Mouse (Mus musculus): Measurements from ENCODE around the gene Cstl1. TPM values are rescaled to one million over a fixed set of nuclear protein-coding genes. Genes with fewer than 3 reads are reported as not detected.

The Cstl1 gene
- 0.40 and 0.70 TPM in 2 replicates for polyA plus RNA-seq (2012; rRNA removed)

DNA sequence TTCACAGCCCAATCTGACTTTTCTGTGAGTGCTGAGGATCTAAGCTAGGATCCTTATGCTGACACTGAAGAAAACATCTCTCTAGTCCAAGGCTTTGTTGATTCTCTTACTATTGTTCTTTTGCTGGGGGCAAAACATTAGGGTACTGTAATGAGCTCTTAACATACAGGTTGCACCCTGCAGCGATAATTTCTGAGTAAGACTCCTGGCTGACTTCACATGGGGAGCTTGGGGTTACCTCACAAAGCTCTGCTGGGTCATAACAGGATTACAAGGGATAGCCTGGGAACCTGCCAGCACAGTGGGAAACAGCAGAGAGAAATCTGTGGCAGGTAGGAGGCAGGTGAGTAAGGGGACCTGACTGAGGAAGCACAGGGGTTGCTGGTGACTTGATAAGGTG, at the start of gene Cstl1:
Gene Cstl1 (plus strand): TSS at position 301 of the 400 bp plus-strand sequence.
- no peaks in the 10 kb centered on the region for H3K4me1 ChIP-seq (ENCODE audit: control insufficient read depth, insufficient read depth, low read length)

DNA sequence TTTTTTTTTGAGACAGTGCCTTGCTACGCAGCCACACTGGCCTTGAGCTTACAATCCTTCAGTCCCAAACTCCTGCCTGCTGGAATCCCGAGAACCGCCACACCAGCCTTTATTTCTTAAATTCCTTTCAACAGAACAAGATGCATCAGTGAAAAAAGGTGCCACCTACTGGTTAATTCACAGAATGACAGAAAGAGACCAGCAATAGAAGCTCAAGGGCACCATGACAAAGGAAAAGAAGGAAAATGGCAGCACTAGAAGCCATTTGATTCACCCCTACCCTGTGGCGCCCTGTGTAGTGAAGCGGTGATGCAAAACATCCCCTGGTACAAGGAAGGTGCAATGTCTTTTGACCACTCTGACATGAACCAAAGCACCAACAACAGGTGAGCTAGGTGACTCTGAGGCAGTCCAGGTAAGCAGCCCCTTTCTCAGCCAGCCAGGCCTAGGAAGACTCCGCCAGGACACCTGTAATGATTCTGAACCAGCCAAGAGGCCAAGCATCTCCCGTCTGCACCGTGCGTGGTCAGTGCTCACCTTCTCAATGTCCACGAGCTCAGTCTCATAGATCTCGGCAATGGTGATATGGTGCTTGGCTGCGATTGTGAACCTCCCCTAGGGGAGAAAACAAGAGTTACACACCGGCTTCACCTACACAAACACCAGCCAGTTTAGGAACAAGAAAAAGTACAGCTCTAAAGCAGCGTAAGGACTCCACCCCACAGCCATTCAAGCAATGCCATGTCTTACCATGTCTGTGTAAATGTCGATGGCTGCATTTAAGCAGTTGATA, 43.6 kb upstream of the Cstl1 start:
- H3K4me1 ChIP-seq (ENCODE audit: control insufficient read depth, insufficient read depth, low read length): no peaks in the 10 kb centered on the region
- H3K27ac ChIP-seq (ENCODE audit: insufficient read depth, low read length): no peak overlapping the region
- no peak overlapping the region for H3K4me3 ChIP-seq (ENCODE audit: insufficient read depth, low read length)
- peak; percentile 20; the same call in 1 of the 2 replicates for TF ChIP-seq CTCF (IDR thresholded peaks at IDR 0.05; ENCODE audit: extremely low read depth, insufficient read depth, low read length)
- TF ChIP-seq POLR2A (IDR thresholded peaks at IDR 0.05; ENCODE audit: extremely low read depth, insufficient read depth, low read length): no peak

More for the DNA sequence above, at the start of gene Cstl1:
- TF ChIP-seq CTCF (IDR thresholded peaks at IDR 0.05; ENCODE audit: extremely low read depth, insufficient read depth, low read length) (no peak), POLR2A (IDR thresholded peaks at IDR 0.05; ENCODE audit: extremely low read depth, insufficient read depth, low read length) (no peak)
- Histone ChIP-seq H3K4me3 (ENCODE audit: insufficient read depth, low read length) (no peak within 1 kb of the TSS), H3K27ac (ENCODE audit: insufficient read depth, low read length) (no peak within 1 kb of the TSS)

DNA sequence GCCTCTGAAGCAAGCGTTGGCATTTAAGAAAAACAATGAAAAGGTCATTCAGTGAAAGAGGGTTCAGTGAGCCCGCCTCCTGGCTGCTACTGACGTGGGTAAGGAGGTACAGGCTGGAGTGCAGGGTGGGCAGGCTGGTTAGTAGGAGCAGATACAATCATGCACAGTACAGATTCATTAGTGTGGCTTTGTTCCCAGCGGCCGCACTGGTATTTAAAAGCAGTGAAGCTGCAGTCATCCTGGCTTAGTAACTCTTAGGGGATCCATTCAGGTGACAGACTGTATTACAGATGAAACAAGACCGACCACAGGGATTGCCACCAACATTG, 43.0 kb upstream of the Cstl1 start:
- Histone ChIP-seq H3K4me1 (ENCODE audit: control insufficient read depth, insufficient read depth, low read length) (no peaks in the 10 kb centered on the region), H3K4me3 (ENCODE audit: insufficient read depth, low read length) (no peak overlapping the region), H3K27ac (ENCODE audit: insufficient read depth, low read length) (no peak overlapping the region)
- TF ChIP-seq CTCF (IDR thresholded peaks at IDR 0.05; ENCODE audit: extremely low read depth, insufficient read depth, low read length): no peak
- no peak for TF ChIP-seq POLR2A (IDR thresholded peaks at IDR 0.05; ENCODE audit: extremely low read depth, insufficient read depth, low read length)

DNA sequence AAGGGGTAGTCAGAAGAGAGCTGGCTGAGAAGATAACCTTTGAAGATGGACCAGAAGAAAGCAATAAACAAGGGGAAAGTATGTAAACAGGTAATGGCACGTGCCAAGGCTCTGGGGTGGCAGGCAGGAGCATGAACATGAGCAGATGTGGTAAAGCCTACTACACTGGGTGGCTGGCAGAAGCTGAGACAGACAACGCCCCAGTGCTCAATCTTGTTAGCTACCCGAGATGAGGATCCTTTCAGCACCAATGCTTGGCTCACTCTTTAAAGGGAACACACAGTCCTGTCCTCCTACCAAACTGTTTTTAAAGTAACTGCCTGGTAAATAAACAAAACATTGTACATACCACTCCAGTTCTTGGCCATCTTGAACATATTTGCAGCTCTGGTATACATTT, 37.8 kb upstream of the Cstl1 start:
- no peak overlapping the region for H3K27ac ChIP-seq (ENCODE audit: insufficient read depth, low read length)

DNA sequence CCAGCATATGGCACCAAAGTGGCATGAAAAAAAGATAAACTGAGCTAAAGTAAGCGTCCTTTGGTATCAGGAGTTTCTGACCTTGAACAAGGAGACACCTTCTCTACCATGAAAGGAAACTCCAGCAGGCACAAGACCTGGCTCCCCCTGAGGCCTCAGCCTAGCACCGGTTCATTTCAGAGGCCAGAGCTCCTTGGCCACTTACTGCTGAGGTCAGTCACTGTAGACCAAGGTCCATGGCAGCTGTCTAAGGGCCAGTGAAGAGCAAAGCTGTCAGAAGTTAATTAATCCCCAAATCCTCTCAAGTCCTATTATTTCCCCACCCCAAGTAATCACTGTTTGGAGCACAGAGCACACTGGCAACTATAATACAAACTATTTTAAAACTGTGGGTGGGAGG, 33.1 kb upstream of the Cstl1 start:
- peaks cover 2% of the 10 kb centered on the region; the same call in 1 of the 2 replicates for H3K4me1 ChIP-seq (ENCODE audit: control insufficient read depth, insufficient read depth, low read length)
- no peak overlapping the region for H3K27ac ChIP-seq (ENCODE audit: insufficient read depth, low read length)
- no peak for TF ChIP-seq CTCF (IDR thresholded peaks at IDR 0.05; ENCODE audit: extremely low read depth, insufficient read depth, low read length)
- no peak for TF ChIP-seq POLR2A (IDR thresholded peaks at IDR 0.05; ENCODE audit: extremely low read depth, insufficient read depth, low read length)
- H3K4me3 ChIP-seq (ENCODE audit: insufficient read depth, low read length): no peak overlapping the region

More for the DNA sequence above, 37.8 kb upstream of the Cstl1 start:
- Histone ChIP-seq H3K4me1 (ENCODE audit: control insufficient read depth, insufficient read depth, low read length) (peaks cover 2% of the 10 kb centered on the region; the same call in 1 of the 2 replicates), H3K4me3 (ENCODE audit: insufficient read depth, low read length) (no peak overlapping the region)
- TF ChIP-seq POLR2A (IDR thresholded peaks at IDR 0.05; ENCODE audit: extremely low read depth, insufficient read depth, low read length): no peak
- TF ChIP-seq CTCF (IDR thresholded peaks at IDR 0.05; ENCODE audit: extremely low read depth, insufficient read depth, low read length): no peak

DNA sequence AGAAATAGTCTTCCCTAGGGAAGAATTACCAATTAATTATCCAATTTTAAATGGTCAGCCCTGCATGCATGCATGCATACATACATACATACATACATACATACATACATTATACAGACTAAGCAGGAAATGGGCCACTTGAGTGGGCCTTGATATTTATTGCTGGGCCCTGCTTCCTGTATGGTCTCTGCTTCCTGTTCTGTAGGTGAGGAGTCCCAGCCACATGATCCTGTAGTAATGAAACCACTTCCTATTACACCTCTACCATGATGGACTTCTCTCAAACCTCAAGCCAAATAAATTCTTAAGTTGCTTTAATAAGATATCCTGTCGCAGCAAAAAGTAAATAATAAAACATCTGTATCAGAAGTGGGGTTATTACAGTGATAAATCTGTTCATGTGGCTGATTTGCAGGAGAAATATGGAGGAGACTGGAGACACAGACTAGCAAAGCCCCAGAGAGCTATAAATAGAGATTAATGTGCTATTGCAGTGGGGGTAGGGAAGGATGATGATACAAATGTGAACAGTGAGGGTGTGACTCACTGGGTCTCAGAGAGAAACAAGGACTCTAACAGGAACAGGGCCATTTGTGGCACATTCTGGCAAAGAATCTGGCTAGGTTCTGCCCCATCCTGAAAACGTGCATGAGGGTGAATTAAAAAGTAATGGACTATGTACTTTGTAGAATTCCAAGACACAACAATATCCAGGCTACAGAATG, 30.7 kb upstream of the Cstl1 start:
- no peak overlapping the region for H3K27ac ChIP-seq (ENCODE audit: insufficient read depth, low read length)
- no peak overlapping the region for H3K4me3 ChIP-seq (ENCODE audit: insufficient read depth, low read length)
- TF ChIP-seq CTCF (IDR thresholded peaks at IDR 0.05; ENCODE audit: extremely low read depth, insufficient read depth, low read length): no peak
- TF ChIP-seq POLR2A (IDR thresholded peaks at IDR 0.05; ENCODE audit: extremely low read depth, insufficient read depth, low read length): no peak
- peaks cover 2% of the 10 kb centered on the region; the same call in 1 of the 2 replicates for H3K4me1 ChIP-seq (ENCODE audit: control insufficient read depth, insufficient read depth, low read length)

DNA sequence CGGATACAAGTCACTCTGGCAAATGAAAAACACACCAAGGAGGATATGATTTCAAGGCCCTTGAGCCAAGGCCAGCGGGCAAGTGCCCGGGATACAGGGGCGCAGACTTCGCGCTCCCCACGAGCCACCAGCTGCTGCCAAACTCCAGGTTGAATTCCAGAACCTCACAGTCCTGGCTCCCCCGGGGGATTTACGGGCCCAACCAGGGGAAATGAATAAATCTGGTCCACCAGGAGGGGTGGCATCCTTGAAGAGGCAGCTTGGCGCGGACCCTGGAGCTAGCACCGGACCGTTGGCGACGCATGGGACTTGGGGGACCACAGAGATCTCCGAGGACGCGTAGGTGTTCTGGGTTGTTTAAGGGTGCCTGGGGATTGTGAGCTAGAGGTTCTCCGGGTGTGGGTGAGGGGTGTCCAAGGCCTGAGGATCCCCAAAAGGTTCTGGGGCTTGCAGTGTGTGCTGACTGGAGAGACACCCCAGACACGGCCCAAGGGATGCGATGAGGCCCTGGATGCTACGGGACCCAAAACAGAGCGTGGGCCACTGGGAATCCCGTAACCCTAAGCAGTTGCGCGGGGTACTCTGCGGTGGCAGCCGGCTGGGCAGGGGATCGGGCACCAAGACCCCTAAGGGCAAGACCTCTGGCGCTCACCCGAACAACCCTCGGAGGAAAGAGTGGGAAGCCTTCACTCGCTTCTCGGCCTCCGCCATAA, 18.4 kb upstream of the Cstl1 start:
- H3K4me3 ChIP-seq (ENCODE audit: insufficient read depth, low read length): peak overlapping the region; percentile 96
- TF ChIP-seq CTCF (IDR thresholded peaks at IDR 0.05; ENCODE audit: extremely low read depth, insufficient read depth, low read length) (no peak), POLR2A (IDR thresholded peaks at IDR 0.05; ENCODE audit: extremely low read depth, insufficient read depth, low read length) (no peak)
- H3K4me1 ChIP-seq (ENCODE audit: control insufficient read depth, insufficient read depth, low read length): peaks cover 13% of the 10 kb centered on the region
- peak overlapping the region; percentile 85 for H3K27ac ChIP-seq (ENCODE audit: insufficient read depth, low read length)

DNA sequence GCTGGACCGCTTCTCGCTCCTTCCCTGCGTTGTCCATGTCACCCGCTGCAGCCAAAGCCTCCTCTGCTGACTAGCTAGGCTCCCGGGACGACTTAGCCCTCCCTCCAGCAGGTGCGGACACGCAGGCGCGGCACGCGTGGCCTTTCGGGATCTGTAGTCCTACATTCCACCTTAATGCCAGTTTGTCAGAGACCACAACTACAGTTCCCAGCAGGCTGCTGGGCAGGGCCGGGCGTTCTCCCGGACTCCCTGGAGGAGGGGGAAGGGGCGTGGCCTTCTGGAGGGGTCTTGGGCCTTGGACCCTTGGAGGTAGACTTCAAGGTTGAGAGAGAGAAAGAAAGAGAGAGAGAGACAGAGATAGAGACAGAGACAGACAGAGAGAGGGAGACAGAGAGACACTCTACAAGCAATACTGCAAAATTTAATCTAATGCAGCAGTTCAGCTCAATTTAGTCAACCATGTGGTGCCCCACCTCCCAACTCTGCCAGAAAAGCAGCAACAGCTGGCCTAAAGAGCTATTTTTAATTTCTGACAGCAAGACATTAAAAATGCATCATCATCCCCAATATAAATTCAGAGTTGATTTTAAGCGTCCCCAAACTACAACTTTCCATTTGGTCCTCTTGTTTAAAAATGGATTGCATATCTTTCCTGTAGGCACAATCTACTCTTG, 17.7 kb upstream of the Cstl1 start, which contains the start of gene Napb:
Gene Napb (minus strand): TSS at position 141 of the 674 bp plus-strand sequence.
- peak within 1 kb of the TSS; percentile 96 for H3K4me3 ChIP-seq (ENCODE audit: insufficient read depth, low read length)
- peak within 1 kb of the TSS; percentile 85 for H3K27ac ChIP-seq (ENCODE audit: insufficient read depth, low read length)
- TF ChIP-seq POLR2A (IDR thresholded peaks at IDR 0.05; ENCODE audit: extremely low read depth, insufficient read depth, low read length) (peak; percentile 100), CTCF (IDR thresholded peaks at IDR 0.05; ENCODE audit: extremely low read depth, insufficient read depth, low read length) (no peak)
- peaks cover 12% of the 10 kb centered on the region for H3K4me1 ChIP-seq (ENCODE audit: control insufficient read depth, insufficient read depth, low read length)

DNA sequence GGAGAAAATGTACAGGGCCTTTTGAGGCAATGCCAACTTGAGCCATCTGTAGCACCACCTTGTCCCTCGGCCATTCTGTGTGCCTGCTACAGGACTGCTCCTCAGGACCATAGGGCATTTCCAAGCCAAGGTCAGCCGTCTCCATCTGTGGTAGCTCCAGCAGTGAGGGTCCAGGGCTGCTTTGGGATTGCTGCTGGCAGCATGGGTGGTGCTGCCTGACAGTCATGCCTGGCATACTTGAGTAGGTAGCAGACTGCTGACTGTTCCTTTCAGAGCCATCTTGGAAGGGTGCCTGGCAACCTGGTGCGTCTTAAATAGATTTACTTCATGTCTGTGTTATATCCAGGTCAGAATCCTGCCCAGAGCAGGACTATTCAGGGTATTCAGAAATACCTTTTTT, 7.2 kb upstream of the Cstl1 start:
- peaks cover 4% of the 10 kb centered on the region for H3K4me1 ChIP-seq (ENCODE audit: control insufficient read depth, insufficient read depth, low read length)
- no peak for TF ChIP-seq CTCF (IDR thresholded peaks at IDR 0.05; ENCODE audit: extremely low read depth, insufficient read depth, low read length)
- H3K4me3 ChIP-seq (ENCODE audit: insufficient read depth, low read length): no peak overlapping the region
- no peak overlapping the region for H3K27ac ChIP-seq (ENCODE audit: insufficient read depth, low read length)

All from cortical plate, adult 2 months (tissue).